Mouse (Mus musculus) C2C12 (cell line): ENCODE data around the gene Lypd4.

Source experiments
- CEBPB ChIP-seq: IDR thresholded peaks from one replicate; pipeline ENCODE4 v1.6.1; 2011; ENCODE audit warnings: low read depth, mild to moderate bottlenecking, control low read depth, moderate library complexity
- CTCF ChIP-seq: IDR thresholded peaks from one replicate; pipeline ENCODE4 v1.5.1; 2011; ENCODE audit not compliant: control insufficient read depth, insufficient read depth, insufficient read length
- MAX ChIP-seq: IDR thresholded peaks from one replicate; pipeline ENCODE4 v1.6.1; 2011; ENCODE audit warnings: mild to moderate bottlenecking, control low read depth
- MYOD1 ChIP-seq: IDR thresholded peaks from one replicate; pipeline ENCODE4 v1.6.1; 2011; ENCODE audit warnings: low read depth; ENCODE audit not compliant: control insufficient read depth, insufficient read length
- MYOG ChIP-seq: IDR thresholded peaks from one replicate; pipeline ENCODE4 v1.6.1; 2011; ENCODE audit not compliant: control insufficient read depth, insufficient read length; ENCODE audit errors: extremely low read depth
- USF1 ChIP-seq: IDR thresholded peaks from one replicate; pipeline ENCODE4 v1.6.1; 2011; ENCODE audit warnings: low read depth, mild to moderate bottlenecking, control low read depth, moderate library complexity

GRCm38 (mm10) chr7:24839410-24839808, 30.3 kb downstream of the Lypd4 start:
- TF ChIP-seq CTCF: no peak
- TF ChIP-seq MYOD1: no peak
- no peak for TF ChIP-seq MAX
- TF ChIP-seq USF1: no peak
- no peak for TF ChIP-seq CEBPB
- no peak for TF ChIP-seq MYOG
